Mouse (Mus musculus) E14TG2a.4 (cell line): Measurements from ENCODE around the gene Pak6.

Source experiments
- H3K27me3 ChIP-seq: 2 replicates; pipeline ENCODE4 v1.6.1; 2014; ENCODE audit warnings: low read length, control low read depth; ENCODE audit not compliant: insufficient read depth
- H3K36me3 ChIP-seq: 2 replicates; pipeline ENCODE4 v1.6.1; 2014; ENCODE audit warnings: low read length, control low read depth; ENCODE audit not compliant: insufficient read depth
- H3K4me1 ChIP-seq: replicated peaks from 2 replicates; pipeline ENCODE4 v1.6.1; 2014; ENCODE audit warnings: low read depth, low read length, control low read depth
- H3K4me3 ChIP-seq: replicated peaks from 2 replicates; pipeline ENCODE4 v1.5.1; 2014; ENCODE audit warnings: mild to moderate bottlenecking, low read length
- H3K9me3 ChIP-seq: 2 replicates; pipeline ENCODE4 v1.6.1; 2014; ENCODE audit warnings: low read length, control low read depth
- CTCF ChIP-seq: conservative IDR thresholded peaks from 2 replicates; pipeline ENCODE4 v1.5.1; 2014; ENCODE audit warnings: low read length
- NANOG ChIP-seq: IDR thresholded peaks from 2 replicates; pipeline ENCODE4 v1.6.1; 2014; ENCODE audit warnings: borderline replicate concordance, low read length, mixed read lengths
- POU5F1 ChIP-seq: IDR thresholded peaks from 2 replicates; pipeline ENCODE4 v1.6.1; 2014; ENCODE audit warnings: low read length, borderline replicate concordance

Gene Pak6

GRCm38 (mm10) chr2:118662902-118663803 lies at the start of gene Pak6:
TSS of gene Pak6 (plus strand) at chr2:118663303.
- no peaks in the 10 kb centered on the region for H3K36me3 ChIP-seq
- no peaks in the 10 kb centered on the region for H3K9me3 ChIP-seq
- peaks cover 22% of the 10 kb centered on the region for H3K27me3 ChIP-seq
- peaks cover 76% of the 10 kb centered on the region for H3K4me1 ChIP-seq
- peak within 1 kb of the TSS; percentile 76 for H3K4me3 ChIP-seq
- no peak for TF ChIP-seq NANOG
- TF ChIP-seq POU5F1, result no peak
- TF ChIP-seq CTCF, result no peak

DNA sequence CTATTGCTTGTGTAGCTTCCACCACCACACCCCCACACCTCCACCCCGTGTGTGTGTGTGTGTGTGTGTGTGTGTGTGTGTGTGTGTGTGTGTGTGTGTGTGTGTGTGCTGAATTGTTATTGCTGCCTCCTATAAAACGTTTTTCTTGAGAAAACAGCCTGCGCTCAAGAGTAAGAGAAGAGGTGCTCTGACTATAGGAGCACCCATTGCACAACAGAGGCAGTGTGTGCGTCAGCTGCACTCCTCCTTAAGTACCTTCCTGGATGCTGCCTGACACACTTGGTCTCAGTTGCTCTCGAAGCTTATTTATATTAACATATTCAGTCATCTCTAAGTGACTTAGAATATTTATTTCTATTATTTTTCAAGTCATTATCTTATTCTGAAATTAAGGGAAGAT lies 45.1 kb upstream of the Pak6 start:
- no peaks in the 10 kb centered on the region for H3K27me3 ChIP-seq
- H3K36me3 ChIP-seq, result peaks cover 98% of the 10 kb centered on the region
- peaks cover 44% of the 10 kb centered on the region for H3K4me1 ChIP-seq
- H3K4me3 ChIP-seq, result no peak overlapping the region
- TF ChIP-seq POU5F1 (no peak), NANOG (no peak), CTCF (no peak)
- H3K9me3 ChIP-seq, result no peaks in the 10 kb centered on the region

DNA sequence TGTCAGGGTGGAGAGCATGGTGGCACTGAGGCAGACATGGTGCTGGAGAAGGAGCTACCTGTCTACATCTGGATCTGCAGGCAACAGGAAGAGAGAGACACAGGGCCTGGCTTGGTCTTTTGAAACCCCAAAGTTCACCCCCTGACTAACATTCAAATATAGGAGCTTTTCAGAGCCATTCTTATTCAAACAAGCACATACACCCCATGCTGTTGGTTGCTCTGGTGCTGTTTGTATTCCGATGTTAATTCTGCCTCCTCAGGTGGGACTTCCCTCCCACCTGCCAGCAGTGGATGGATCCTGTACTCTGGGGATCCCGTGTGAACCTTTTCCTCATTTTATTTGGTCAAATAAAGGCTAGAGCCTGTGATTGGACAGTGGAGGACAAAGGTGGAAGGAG lies 43.0 kb upstream of the Pak6 start:
- TF ChIP-seq CTCF (no peak), NANOG (no peak), POU5F1 (no peak)
- Histone ChIP-seq H3K27me3 (no peaks in the 10 kb centered on the region), H3K4me1 (peaks cover 40% of the 10 kb centered on the region), H3K4me3 (no peak overlapping the region), H3K36me3 (peaks cover 97% of the 10 kb centered on the region), H3K9me3 (no peaks in the 10 kb centered on the region)

- H3K9me3 ChIP-seq, result no peaks in the 10 kb centered on the region
- H3K27me3 ChIP-seq, result no peaks in the 10 kb centered on the region
- H3K4me3 ChIP-seq, result no peak overlapping the region
- TF ChIP-seq NANOG, result no peak
- TF ChIP-seq POU5F1, result no peak
- no peak for TF ChIP-seq CTCF
- H3K36me3 ChIP-seq, result peaks cover 97% of the 10 kb centered on the region
- peaks cover 39% of the 10 kb centered on the region for H3K4me1 ChIP-seq
Measured at GRCm38 (mm10) chr2:118620608-118621007, 42.5 kb upstream of the Pak6 start.

DNA sequence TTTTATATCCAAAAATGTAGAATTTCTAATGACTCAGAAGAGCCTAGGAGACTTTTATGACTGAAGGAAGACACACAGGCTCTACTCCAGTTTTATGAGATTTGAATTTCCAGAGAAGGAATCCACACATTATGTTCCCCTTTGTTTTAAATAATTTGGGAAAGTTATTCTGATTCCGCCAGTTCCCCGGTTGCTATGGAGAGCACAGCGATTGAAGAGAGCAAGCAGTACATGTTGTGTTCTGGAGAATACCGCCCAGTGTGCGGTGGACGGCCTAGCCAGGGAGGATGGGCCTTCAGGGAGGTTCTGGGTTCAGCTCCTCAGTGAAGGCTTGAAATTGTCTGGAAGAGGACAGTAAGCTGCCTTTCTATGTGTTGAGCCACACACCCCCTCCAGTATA lies 33.8 kb upstream of the Pak6 start:
- TF ChIP-seq POU5F1 (no peak), NANOG (no peak), CTCF (no peak)
- peaks cover 94% of the 10 kb centered on the region for H3K36me3 ChIP-seq

DNA sequence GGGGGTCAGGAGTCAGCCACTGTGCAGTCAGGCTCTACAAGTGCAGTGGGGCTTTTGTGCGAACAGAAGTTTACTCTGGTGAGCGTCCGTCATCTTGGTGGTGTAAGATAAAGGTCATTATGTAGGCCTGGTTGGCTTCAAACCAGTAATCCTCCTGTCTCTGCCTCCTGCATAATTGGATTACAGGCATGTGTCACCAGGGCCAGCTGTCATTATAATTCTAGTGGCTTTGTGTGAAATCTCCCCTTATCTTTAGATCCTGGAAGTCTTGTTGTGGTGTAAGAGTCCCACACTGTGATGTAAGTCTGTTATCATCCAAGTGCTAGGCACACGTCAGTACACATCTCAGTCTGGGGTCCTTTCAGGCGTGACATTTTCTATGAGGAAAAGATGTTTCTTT lies 29.7 kb upstream of the Pak6 start:
- Histone ChIP-seq H3K4me3 (no peak overlapping the region), H3K36me3 (peaks cover 94% of the 10 kb centered on the region), H3K9me3 (no peaks in the 10 kb centered on the region), H3K4me1 (peaks cover 25% of the 10 kb centered on the region), H3K27me3 (no peaks in the 10 kb centered on the region)
- TF ChIP-seq NANOG (no peak), CTCF (no peak), POU5F1 (no peak)

More for the DNA sequence above, 33.8 kb upstream of the Pak6 start:
- Histone ChIP-seq H3K4me3 (no peak overlapping the region), H3K9me3 (no peaks in the 10 kb centered on the region), H3K4me1 (no peaks in the 10 kb centered on the region), H3K27me3 (no peaks in the 10 kb centered on the region)

DNA sequence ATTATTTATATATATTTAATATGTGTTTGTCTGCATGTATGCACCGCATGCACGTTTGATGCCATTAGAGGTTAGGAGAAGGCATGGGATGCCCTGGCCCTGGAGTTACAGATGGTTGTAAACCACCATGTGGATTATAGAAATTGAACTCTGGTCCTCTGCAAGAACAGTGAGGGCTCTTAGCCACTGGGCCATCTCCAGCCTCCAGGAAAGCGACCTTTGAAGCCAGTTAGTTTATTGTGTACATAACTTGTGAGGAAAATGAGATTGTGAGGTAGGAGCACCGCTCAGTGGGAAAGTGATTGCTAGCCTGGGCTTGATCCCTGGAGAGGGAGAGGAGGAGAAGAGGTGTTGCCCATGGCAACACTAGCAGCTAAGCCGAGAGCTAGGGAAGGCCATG lies 25.8 kb upstream of the Pak6 start:
- Histone ChIP-seq H3K36me3 (peaks cover 95% of the 10 kb centered on the region), H3K9me3 (no peaks in the 10 kb centered on the region), H3K4me1 (peaks cover 61% of the 10 kb centered on the region), H3K27me3 (no peaks in the 10 kb centered on the region), H3K4me3 (no peak overlapping the region)
- TF ChIP-seq NANOG, result no peak
- TF ChIP-seq CTCF, result no peak
- TF ChIP-seq POU5F1, result no peak

DNA sequence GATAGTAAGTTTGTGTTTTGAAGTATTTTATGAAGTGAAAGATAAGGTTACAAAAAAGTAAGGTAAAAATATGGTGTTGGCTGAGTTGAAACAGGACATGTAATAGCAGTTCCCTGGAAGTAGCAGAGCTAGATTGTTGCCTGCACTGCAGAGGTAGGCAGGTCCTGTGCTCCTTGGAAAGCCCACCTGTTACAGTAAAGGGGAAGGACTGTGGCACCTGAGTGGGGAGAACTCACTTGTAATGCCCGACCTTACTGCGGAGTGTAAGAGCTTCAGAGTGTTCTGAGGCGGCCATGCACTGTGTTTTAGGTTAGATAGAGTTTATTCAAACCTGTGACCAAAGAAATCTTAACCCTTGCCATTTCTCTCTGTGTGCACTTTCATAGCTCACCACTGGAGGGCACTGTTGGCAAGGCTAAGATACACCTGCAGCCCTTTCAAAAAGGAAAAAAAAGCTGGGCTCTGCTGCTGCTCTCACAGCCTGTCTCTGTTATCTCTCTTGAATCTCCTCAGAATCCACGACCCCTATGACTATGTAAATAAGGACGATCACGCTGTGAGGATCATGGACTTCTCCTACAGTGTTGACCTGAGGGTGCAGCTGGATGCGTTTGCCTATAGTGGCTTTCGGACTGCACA lies 25.1 kb upstream of the Pak6 start:
- no peaks in the 10 kb centered on the region for H3K9me3 ChIP-seq
- H3K4me1 ChIP-seq, result peaks cover 69% of the 10 kb centered on the region
- H3K36me3 ChIP-seq, result peaks cover 95% of the 10 kb centered on the region
- no peaks in the 10 kb centered on the region for H3K27me3 ChIP-seq
- TF ChIP-seq POU5F1, result no peak
- no peak for TF ChIP-seq NANOG
- TF ChIP-seq CTCF, result peak; percentile 91
- no peak overlapping the region for H3K4me3 ChIP-seq

DNA sequence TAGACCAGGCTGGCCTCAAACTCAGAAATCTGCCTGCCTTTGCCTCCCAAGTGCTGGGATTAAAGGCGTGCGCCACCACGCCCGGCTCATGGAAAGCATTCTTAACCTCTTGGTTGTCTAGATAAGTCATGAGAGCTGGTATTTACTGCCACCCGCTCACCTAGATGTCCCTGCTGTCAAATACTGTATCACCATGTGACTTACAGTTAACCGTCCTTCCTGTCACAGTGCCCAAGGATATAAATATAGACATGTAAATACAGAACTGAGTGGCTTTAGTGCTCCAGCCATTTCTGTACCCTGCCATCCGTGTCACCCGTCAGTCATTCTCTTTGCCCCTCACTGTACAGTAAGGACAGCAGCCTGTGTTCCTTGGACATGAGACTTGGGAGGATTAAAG lies 24.4 kb upstream of the Pak6 start:
- Histone ChIP-seq H3K4me3 (no peak overlapping the region), H3K27me3 (no peaks in the 10 kb centered on the region), H3K4me1 (peaks cover 71% of the 10 kb centered on the region), H3K36me3 (peaks cover 91% of the 10 kb centered on the region), H3K9me3 (no peaks in the 10 kb centered on the region)
- TF ChIP-seq CTCF, result no peak
- no peak for TF ChIP-seq POU5F1
- TF ChIP-seq NANOG, result no peak
